8 mouse cellular contexts compared by ENCODE assay signal in genomic region chr9:64774411-64774811, GRCm38 (mm10). TPM values are rescaled to one million over a fixed set of nuclear protein-coding genes. Genes with fewer than 3 reads are reported as not detected.
DNase-seq lines count a peak whose midpoint lies in the region; ATAC-seq lines count a peak whose summit lies in the region.

No protein-coding gene starts in this region.

- WGBS in embryonic facial prominence, embryonic 15.5 days, result 34% methylated on average over 5 of the region's 5 CpGs
- 22% methylated on average over 5 of the region's 5 CpGs for WGBS in hindbrain, embryonic 10.5 days
- 87% methylated on average over 5 of the region's 5 CpGs for WGBS in macrophage (ENCODE audit: missing documents)

- H3K9ac ChIP-seq in embryonic facial prominence, embryonic 15.5 days, result no peak overlapping the region

- peak; percentile 15 for DNase-seq in gastrocnemius, postnatal 25 days
- no peak for DNase-seq in gastrocnemius, adult 8-10 months (ENCODE audit: low spot score in 2 of 2)
- DNase-seq in hindbrain, embryonic 10.5 days (ENCODE audit: low spot score), result peak; percentile 36
- peak; percentile 42 to 51 for DNase-seq in layer of hippocampus, postnatal 14 days (ENCODE audit: low spot score in 2 of 2)
- no peak for DNase-seq in thymus, postnatal 36 days

- no peak overlapping the region for H3K4me2 ChIP-seq in embryonic facial prominence, embryonic 15.5 days (replicated peaks)

- no peaks in the 10 kb centered on the region for H3K4me1 ChIP-seq in embryonic facial prominence, embryonic 15.5 days
- H3K4me1 ChIP-seq in hindbrain, embryonic 10.5 days (replicated peaks), result peaks cover 17% of the 10 kb centered on the region

- H3K27ac ChIP-seq in embryonic facial prominence, embryonic 15.5 days (replicated peaks), result peak overlapping the region; percentile 13
- peak overlapping the region; percentile 82 for H3K27ac ChIP-seq in hindbrain, embryonic 10.5 days
- peak overlapping the region; percentile 24 for H3K27ac ChIP-seq in macrophage

- H3K79me2 ChIP-seq in macrophage (ENCODE audit: inconsistent target), result no peaks in the 10 kb centered on the region

- ATAC-seq in embryonic facial prominence, embryonic 15.5 days (ENCODE audit: insufficient number of reproducible peaks, low FRiP score, low TSS enrichment, low read depth), result no peak
- ATAC-seq in monocyte, adult 5-6 weeks (replicated peaks; ENCODE audit: insufficient number of reproducible peaks, low FRiP score, low TSS enrichment, poor library complexity, severe bottlenecking), result no peak

- H3K36me3 ChIP-seq in embryonic facial prominence, embryonic 15.5 days, result no peaks in the 10 kb centered on the region
- H3K36me3 ChIP-seq in hindbrain, embryonic 10.5 days, result no peaks in the 10 kb centered on the region
- H3K36me3 ChIP-seq in macrophage (ENCODE audit: inconsistent target), result no peaks in the 10 kb centered on the region

- H3K4me3 ChIP-seq in embryonic facial prominence, embryonic 15.5 days (replicated peaks), result no peak overlapping the region
- no peak overlapping the region for H3K4me3 ChIP-seq in hindbrain, embryonic 10.5 days
- no peak overlapping the region for H3K4me3 ChIP-seq in macrophage (ENCODE audit: inconsistent target)

- no peaks in the 10 kb centered on the region for H3K27me3 ChIP-seq in embryonic facial prominence, embryonic 15.5 days
- no peaks in the 10 kb centered on the region for H3K27me3 ChIP-seq in hindbrain, embryonic 10.5 days (ENCODE audit: insufficient read depth, poor library complexity, severe bottlenecking)

- no peaks in the 10 kb centered on the region for H3K9me3 ChIP-seq in embryonic facial prominence, embryonic 15.5 days (replicated peaks)
- H3K9me3 ChIP-seq in hindbrain, embryonic 10.5 days, result no peaks in the 10 kb centered on the region

RNA-seq across cellular contexts. Expression of gene Dennd4a, which starts 36.7 kb away (rescaled TPM):
- total RNA-seq in gastrocnemius, postnatal 25 days (2021), result 1 to 10 TPM; 3.1 to 3.4 TPM
- 1 to 10 TPM; 1.3 to 2.4 (median 2.2) TPM for total RNA-seq in gastrocnemius, adult 8-10 months (2022)
- 7.2 and 8.5 TPM in 2 replicates for polyA plus RNA-seq in embryonic facial prominence, embryonic 15.5 days (2015; fragmentation: Nextera tagmentation; extraction: Ambion mirVana)
- 8.0 and 8.8 TPM in 2 replicates for polyA plus RNA-seq in hindbrain, embryonic 10.5 days (2016; fragmentation: Nextera tagmentation; extraction: Ambion mirVana)
- total RNA-seq in layer of hippocampus, postnatal 14 days (2021), result 10 to 100 TPM; 48.7 to 52.2 TPM
- 100 to 1,000 TPM in 14 of 26 experiments, 10 to 100 TPM in 12; 43.1 to 344 (median 115) TPM for total RNA-seq in macrophage (2018; cell fraction: chromatin; rRNA removed)
- total RNA-seq in macrophage (2018; cell fraction: cytosol; rRNA removed), result 10 to 100 TPM in 10 of 26 experiments, 1 to 10 TPM in 16; 5.8 to 34.6 (median 8.7) TPM
- total RNA-seq in macrophage (2018; cell fraction: nucleus; rRNA removed), result 100 to 1,000 TPM in 9 of 26 experiments, 10 to 100 TPM in 17; 29.8 to 237 (median 83.8) TPM
- polyA plus RNA-seq in macrophage (2018), result 4.0 to 7.6 TPM (median 5.1 TPM) in 3 replicates
- total RNA-seq in monocyte, adult 5-6 weeks (2017), result 221 to 285 TPM (median 274 TPM) in 3 replicates

RNA-seq across cellular contexts. Expression of gene Rab11a, which starts 36.9 kb away (rescaled TPM):
- total RNA-seq in gastrocnemius, postnatal 25 days (2021), result 100 to 1,000 TPM in 1 of 2 experiments, 10 to 100 TPM in 1; 91.4 to 118 TPM
- 100 to 1,000 TPM in 3 of 4 experiments, 10 to 100 TPM in 1; 96.3 to 105 (median 102) TPM for total RNA-seq in gastrocnemius, adult 8-10 months (2022)
- 388 and 415 TPM in 2 replicates for polyA plus RNA-seq in embryonic facial prominence, embryonic 15.5 days (2015; fragmentation: Nextera tagmentation; extraction: Ambion mirVana)
- 290 and 299 TPM in 2 replicates for polyA plus RNA-seq in hindbrain, embryonic 10.5 days (2016; fragmentation: Nextera tagmentation; extraction: Ambion mirVana)
- total RNA-seq in layer of hippocampus, postnatal 14 days (2021), result 100 to 1,000 TPM; 318 to 321 TPM
- 100 to 1,000 TPM in 5 of 26 experiments, 10 to 100 TPM in 21; 67.4 to 117 (median 73.8) TPM for total RNA-seq in macrophage (2018; cell fraction: chromatin; rRNA removed)
- total RNA-seq in macrophage (2018; cell fraction: cytosol; rRNA removed), result 100 to 1,000 TPM; 177 to 284 (median 221) TPM
- total RNA-seq in macrophage (2018; cell fraction: nucleus; rRNA removed), result 100 to 1,000 TPM in 10 of 26 experiments, 10 to 100 TPM in 16; 65.8 to 128 (median 94.2) TPM
- 214 to 374 TPM (median 216 TPM) in 3 replicates for polyA plus RNA-seq in macrophage (2018)
- total RNA-seq in monocyte, adult 5-6 weeks (2017), result 169 to 356 TPM (median 307 TPM) in 3 replicates

Comparison
In these comparisons a context has a peak if more than half of its experiments do, and no peak if none do; other contexts are left out.
1. DNase-seq: peak in gastrocnemius, postnatal 25 days (single experiment), hindbrain, embryonic 10.5 days (single experiment) and layer of hippocampus, postnatal 14 days (2 of 2); none in gastrocnemius, adult 8-10 months (0 of 2) and thymus, postnatal 36 days (0 of 2).
2. H3K27ac ChIP-seq: peak in every context shown above with its lines; median percentile 82 in hindbrain, embryonic 10.5 days; 24 in macrophage; 13 in embryonic facial prominence, embryonic 15.5 days.
3. RNA of gene Dennd4a, which starts 36.7 kb away (total RNA-seq): 221 to 285 TPM in monocyte, adult 5-6 weeks and 48.7 to 52.2 TPM in layer of hippocampus, postnatal 14 days; 3.1 to 3.4 TPM in gastrocnemius, postnatal 25 days and 1.3 to 2.4 TPM in gastrocnemius, adult 8-10 months; every median in the first group is over 10 times any median in the second.